Mouse (Mus musculus): ENCODE results near the gene Mrpl21. TPM values are rescaled to one million over a fixed set of nuclear protein-coding genes. Genes with fewer than 3 reads are reported as not detected.
A peak's percentile ranks its signal among the peaks of the same experiment; 100 is the strongest.

Gene Mrpl21
- total RNA-seq, 2 experiments from 2014 or later, result 52.2 to 57.4 TPM

DNA sequence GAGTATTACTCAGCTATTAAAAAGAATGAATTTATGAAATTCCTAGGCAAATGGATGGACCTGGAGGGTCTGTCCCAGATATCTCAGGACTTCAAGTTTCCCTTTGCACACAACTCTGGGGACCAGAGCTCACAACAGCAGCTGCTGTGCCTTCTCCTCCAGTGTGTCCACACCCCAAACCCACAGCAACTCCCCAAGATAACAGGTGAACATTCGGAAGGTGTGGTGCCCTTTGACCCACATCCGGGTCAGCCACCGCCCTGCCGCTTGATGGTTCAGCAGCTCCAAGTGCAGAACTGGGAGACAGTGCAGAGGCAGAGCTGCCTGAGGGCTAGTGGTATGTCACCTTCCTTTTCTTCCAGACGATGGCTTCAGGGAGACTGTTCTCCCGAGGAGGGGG, 12.5 kb downstream of the Mrpl21 start:
- DNase-seq (ENCODE audit: low spot score in 2 of 2), result no peak

DNA sequence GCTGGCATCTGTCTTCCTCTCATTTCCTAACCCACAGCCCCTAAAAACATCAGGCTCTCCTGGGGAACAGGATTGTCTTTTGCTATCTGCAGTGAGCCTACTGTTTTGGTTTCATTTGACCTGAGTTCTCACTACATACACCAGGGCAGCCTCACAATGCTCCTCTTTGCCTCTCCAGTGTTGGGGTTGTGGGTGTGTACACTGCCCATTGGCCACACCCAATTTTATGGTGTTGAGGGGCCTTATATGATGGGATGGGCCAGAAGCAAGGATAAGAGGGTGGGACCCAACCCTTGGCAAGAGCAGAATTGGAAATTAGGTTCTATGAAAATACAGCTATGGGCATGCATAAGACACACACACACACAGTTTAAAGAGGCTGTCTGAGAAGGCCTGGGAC, 14.3 kb downstream of the Mrpl21 start:
- no peak for DNase-seq (ENCODE audit: low spot score in 2 of 2)

DNA sequence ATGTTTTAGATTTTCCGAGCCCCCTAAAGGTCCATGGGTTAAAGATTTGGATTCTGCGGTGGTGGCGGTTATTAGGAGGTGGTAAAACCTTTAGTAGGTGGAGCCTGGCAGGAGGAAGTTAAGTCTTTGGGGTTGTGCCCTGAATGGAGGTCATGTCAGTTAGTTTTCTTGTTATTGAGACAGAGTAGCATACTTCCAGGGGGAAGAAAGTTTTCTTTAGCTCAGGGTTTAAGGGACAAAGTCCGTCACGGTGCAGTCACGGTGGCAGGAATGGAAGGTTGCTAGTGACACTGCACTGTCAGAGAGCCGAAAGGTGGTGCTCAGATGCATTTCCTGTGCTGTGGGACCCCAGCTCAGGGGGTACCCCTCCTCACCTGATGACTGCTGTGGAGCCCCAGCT, 15.1 kb downstream of the Mrpl21 start:
- DNase-seq (ENCODE audit: low spot score in 2 of 2), result no peak

DNA sequence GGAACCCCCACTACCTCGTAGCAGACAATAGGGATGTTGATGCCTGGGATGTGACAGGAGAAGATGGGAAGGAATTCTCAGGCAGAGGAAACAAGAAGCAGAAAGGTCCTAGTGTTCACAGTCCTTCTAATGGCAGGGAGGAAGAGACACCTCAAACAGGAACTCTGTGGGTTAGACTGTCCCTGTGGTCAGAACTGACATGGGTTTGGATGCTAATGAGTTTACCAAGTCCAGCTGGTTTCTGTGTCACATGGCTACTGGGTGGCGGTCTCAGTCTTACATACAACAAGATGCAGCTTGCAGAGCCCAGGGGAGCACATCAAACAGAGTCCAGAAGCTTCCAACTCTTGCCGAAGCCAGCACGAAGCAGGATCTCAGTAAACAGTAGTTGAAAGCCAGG, 21.3 kb downstream of the Mrpl21 start:
- DNase-seq (ENCODE audit: low spot score in 2 of 2), result no peak

DNA sequence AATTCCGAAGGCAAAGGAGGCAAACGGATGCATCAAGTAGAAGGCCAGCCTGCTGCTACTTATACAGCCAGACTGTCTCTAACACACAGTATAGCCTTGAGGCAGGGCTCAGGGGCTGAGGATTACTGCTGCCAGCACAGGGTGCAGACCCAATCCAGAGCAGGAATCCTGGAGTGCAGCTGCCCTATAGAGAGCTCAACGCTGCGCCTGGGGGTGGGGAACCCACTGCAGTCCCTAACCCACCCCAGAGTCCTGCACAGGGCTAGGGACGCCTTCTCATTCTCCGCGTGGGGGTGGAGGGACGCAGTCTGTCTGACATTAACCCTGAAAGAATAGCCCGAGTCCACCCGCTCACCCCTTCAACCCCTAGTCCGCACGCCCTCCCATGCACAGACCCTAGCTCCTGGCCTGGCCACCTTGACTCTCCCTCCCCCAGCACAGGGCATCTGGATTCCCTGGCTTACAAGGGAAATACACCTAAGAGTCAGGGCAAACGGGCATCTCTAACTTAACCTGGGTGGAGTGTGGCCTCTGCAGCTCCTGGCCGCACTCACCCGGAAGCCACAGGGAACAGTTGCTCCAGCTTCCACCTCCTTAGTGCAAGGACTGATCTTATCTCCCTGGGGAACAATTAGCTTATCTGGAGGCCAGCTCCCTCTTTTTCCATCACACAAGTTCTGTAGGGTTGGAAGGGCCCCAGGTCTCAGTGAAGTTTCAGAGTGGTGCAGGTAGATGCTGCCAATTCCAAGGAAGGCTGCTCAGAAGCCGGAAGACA, 24.7 kb downstream of the Mrpl21 start:
- no peak for DNase-seq (ENCODE audit: low spot score in 2 of 2)

DNA sequence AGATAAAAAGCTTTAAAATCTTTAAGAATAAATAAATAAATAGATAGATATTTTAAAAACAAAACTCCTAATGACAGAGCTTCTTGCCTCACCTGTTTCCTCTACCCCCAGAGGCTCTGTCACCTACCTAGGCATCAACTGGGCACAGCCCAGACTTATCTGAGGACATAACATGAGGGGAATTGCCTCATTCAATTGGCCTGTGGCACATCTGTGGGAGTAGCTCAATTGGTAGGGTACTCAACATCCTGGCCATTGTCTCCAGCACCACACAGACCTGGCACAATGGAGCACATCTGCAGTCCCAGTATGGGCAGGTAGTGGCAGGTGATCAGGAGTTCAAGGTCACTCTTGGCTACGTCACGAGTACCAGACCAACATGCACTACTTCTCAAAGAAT, 36.6 kb downstream of the Mrpl21 start:
- no peak for DNase-seq (ENCODE audit: low spot score in 2 of 2)

DNA sequence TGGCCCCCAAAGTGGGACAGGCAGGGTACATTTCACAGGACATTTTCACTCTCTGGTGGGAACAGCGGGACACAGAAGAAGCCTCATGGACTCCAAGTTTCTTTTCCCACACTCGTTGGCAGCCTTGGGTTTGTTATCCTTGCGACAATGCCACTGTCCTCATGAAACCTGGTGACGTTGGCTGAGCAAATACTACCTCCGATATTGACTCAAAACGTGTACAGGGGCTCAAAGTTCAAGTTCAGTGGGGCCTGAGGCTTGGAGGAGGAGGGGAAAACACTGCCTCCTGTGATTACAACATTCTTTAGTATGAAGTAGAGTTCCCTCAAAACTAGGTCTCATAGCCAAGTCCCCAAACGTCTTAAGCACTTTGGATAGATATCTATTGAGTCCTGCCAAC, 37.4 kb downstream of the Mrpl21 start:
- DNase-seq (ENCODE audit: low spot score in 2 of 2), result no peak

DNA sequence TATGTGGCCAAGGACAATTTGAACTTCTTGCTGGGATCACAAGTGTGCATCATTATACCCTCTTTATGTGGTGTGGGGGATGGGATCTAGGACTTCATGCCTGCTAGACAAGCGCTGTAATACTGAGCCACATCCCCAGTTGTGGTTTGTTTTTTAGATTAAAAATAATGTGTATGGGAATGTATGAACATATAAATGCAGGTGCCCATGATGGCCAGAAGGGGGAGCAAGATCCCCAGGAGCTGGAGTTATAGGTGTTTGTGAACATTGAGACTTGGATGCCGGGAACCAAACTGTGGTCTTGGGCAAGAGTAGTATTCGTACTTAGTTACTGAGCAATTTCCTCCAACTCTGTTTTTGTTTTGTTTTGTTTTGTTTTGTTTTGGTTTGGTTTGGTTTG, 38.1 kb downstream of the Mrpl21 start:
- no peak for DNase-seq (ENCODE audit: low spot score in 2 of 2)

DNA sequence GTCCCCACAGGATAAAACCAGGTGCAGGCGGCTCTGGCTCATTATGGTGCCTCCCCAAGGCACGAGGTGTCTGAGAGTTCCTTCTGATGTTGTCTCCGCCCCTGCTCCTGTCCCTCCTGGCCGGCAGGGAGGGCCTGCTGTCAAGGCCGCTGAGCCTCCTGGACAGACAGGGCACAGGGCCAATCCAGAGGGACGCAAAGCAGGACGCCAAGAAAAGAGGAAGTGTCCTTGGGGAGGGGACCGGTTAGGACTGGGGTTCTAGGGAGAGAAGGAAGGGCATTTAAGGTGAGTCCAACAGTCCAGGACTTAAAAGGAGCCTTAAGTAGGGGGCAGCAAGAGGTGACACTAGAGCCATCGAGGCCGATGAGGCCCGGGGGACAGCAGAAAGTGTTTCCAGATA, 38.9 kb downstream of the Mrpl21 start:
- no peak for DNase-seq (ENCODE audit: low spot score in 2 of 2)

DNA sequence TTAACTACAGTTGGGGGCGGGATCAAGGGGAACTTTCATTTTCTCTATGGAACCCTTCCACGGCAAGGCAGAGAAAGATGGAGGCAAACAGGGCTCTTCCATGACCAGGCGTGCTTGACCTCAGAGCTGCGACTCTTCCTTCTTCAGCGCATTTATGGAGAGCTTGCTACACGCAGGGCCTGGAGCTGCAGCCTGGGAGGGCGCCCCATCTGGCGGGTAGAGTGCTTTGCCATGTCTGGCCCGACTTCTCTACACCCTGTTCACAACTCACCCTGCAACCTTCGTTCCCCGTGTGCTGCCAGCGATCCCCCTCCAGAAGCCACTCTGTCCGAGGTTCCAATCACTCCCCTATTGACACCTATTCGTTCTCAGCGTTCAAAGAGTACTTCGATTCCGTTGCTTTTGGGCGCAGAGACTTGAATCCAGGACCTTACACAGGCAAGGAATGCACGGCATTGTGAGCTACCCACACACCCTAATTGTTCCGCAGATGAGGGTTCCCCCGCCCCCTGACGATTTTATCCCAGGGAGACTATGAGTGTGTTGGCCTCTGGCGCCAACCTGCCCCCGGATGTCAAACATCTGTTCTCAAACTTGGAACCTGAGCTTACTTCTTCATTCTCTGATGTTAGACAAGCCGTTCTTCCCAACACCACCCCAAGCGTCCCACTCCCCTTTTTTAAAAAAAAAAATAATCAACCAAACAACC, 39.7 kb downstream of the Mrpl21 start, which contains the start of gene Cpt1a:
Gene Cpt1a, plus strand, starts transcription at position 74 of the 709 bp plus-strand sequence.
- DNase-seq (ENCODE audit: low spot score in 2 of 2), result peak in 1 of 2 experiments; percentile 29

DNA sequence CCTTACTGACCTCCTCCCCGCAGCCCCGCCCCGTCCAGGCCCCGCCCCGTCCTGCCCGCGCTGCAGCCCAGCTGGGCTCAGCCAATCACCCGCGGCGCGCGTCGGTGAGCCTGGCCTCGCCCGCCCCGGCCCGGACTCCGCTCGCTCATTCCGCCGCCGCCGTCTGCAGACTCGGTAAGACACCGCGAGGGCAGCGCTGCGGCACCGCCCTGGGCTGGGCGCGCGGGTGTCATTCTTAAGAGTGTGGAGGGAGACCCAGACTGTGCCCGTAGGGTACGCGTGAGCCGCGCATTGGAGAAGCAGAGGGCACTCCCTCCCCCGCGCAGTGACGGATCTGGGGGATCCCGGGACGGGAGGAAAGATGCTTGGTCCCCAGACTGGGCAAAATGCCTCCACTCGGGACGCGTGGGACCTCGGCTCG, 40.5 kb downstream of the Mrpl21 start:
- peak; percentile 62 for DNase-seq (ENCODE audit: low spot score in 2 of 2)

DNA sequence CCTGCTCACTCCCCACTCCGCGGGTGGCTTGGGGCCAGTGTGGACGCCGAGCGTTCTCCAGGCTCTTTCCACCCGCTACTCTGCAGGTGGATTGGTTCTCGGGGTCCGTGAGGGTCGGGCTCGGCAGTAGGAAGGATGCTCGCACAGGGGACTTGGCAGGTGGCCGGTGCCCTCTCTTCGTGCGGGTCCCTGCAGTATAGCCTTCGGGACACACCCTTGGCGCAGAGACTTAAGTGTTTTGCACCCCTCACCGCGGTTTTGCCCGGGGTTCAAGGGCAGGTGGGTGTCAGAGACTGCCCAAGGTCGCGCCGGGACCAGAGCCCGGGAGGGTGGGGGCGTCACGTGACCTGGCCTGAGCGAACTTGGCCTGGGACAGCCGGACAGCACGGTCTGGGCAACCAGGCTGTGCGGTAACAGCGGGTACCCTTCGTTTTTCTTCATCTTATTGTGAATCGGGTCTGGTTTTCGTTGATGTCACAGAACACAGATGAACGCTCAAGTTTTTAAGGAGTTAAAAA, 41.1 kb downstream of the Mrpl21 start:
- DNase-seq (ENCODE audit: low spot score in 2 of 2), result peak; percentile 25 to 33

DNA sequence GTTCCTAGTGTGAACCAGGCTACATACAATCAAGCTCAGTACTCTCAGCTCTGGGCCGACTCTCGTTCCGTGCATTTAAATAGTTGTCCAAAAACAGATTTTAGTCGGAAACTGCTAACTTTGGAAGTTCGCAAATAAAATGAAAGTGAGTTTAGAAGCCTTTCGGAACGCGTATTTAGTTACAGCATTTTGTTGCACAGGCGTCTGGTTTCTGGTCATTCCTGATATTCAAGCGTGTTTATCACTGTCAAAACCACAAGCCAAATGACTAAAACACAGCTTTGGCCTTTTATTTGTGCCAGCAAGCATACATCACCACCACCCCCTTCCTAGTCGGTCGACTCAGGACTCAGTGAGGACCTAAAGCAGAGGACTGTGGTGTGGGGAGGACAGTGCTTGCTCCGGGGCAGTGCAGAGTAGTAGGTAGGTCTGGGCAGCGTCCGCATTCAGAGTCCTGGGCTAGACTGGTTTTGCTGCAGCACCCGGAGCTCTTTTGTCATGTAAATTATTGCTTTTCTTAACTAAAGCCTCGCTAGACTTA, 41.6 kb downstream of the Mrpl21 start:
- no peak for DNase-seq (ENCODE audit: low spot score in 2 of 2)

DNA sequence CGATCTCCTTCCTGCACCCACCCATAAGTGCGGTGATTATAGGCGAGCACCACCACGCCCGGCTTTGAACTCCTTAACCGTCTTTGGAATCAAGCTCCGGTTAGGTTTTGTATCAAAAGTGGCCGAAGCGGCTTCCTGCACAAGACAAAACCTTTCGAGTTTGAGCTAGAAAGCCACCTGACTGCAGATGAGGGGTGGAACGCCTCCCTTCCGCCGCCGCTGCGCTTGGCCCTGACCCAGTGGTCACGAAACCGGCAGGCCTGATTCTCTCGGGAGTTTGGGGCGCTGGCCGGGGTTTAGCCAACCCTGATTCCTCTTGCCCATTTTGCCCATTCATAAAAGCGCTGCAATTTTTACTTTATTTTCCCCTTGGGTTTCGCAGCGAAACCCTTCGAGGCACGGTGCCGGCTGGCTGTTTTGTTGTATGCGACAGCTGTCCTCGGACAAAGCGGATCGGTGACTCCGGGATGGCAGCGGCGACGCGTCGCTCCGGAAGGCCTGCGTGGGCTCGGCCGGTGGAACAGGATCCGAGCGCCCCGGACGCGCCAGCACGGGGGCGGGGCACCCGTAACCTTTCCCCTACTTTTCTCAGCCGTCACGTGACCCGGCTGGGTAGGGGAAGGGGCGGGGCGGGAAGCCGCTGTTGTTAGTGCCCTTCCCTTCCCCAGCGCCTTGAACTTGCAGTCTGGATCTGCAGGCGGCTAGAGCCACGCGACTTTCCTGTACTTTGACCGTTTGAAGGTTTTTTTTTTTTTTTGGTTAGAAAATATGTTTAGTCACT, 42.4 kb downstream of the Mrpl21 start:
- peak; percentile 66 to 84 for DNase-seq (ENCODE audit: low spot score in 2 of 2)

DNA sequence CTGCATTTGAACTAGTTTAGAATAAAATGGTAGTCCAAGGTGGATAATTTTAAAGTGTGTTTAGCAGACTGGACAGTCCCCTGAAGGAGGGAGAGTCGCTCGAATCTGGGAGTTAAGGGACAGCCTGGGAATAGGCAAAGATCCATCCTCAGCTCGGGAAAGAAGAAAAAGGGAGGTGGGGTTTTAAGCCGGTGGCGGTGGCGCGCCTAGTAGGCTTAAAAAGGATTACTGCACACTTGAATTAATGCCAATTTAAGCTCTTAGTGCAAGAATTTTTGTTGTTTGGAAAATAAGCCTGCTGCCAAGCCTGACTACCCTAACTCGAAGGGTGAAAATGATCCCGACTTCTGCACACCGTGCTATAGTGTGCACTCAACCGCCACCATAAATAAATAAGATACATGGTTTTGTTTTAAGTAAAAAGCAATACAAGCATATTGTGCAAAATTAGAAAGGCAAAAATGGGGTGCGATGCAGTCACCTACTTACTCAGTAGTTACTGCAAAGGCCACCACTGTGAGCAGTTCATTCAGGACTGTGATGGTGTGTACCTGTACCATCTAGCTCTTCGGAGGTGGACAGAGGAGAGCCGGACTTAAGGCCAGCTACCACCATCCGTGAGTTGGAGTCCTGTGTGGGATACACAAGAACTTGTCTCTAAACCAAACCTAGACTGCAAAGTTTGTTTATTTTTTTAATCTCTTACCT, 43.2 kb downstream of the Mrpl21 start:
- DNase-seq (ENCODE audit: low spot score in 2 of 2), result no peak

DNA sequence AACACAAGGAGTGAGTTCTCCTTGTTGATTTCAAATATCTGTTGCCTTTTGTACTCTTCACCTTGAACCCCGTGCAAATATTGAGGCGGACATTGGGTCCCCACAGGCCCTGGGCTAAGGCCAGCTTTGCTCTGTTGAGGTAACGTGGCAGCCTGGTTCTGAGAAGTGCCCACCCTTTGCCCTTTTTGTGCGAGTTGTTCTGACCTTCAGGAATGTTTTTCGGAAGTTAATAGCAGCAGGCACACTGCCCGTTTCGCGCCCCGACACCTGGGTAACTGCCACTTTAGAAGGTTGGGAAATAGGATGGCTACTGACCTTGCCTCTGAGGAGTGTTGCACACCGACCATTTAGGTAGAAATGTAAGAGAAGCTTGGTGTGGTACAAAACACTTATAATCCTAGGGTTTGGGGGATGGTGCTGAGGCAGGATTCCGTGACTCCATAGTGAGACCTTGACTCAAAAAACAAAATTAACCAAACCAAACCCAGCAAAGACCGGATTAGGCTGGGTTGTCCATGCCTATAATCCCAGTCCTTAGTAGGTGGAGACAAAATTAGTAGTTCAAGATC, 43.9 kb downstream of the Mrpl21 start:
- no peak for DNase-seq (ENCODE audit: low spot score in 2 of 2)

DNA sequence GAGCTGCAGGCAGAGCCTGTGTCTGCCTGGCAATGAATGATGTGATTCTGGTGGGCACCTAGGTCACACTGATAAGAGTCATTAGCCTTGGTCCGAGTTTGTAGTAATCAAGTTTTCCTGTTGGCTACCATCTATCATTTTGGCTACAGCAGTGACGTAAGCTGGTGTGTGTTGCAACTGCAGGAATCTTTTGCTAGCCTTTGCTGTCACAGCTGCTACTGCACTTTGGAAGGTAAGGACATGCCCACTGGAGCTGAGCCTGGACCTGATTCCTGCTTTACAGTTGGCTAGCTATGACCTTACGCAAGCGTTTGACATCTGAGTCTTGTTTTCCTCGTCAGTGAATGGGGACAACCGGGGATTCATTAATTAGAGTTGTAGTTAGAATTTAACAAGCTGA, 50.5 kb downstream of the Mrpl21 start:
- no peak for DNase-seq (ENCODE audit: low spot score in 2 of 2)

DNA sequence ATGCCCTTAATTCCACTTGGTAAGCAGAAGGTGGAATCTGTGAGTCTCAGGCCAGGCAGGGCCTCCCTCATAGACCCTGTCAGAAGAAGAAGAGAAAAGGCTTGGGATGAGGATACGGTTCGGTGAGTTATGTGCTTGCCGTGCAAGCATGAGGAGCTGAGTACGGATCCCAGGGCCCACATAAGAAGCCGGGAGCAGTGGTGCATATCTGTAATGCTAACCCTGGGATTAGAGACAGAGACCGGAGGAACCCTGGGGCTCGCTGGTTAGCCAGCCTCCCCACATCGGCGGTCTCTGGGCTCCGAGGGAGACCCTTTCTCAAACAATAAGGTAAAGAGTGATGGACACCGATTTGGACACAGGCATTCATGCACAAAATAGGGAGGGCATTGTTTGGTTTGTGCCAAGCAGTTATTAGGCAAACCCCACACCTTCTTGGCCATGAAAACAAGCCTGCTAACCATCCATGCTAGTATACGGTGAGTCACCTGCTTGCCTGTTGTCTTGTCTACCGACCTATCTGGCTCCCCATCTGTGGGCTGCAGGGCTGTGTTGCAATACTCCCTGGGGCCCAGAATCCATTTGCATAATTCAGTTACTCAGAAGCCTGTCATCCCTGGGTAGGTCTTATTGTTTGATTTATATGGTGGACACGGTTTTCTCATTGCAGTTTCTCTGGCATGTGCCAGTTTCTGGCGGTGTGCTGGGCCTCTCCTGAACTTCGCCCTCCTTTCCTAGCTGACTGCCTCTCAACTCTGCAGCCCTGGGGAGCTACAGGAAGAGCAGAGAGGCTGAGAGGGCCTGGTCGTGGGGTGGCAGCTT, 51.2 kb downstream of the Mrpl21 start:
- DNase-seq (ENCODE audit: low spot score in 2 of 2), result no peak

DNA sequence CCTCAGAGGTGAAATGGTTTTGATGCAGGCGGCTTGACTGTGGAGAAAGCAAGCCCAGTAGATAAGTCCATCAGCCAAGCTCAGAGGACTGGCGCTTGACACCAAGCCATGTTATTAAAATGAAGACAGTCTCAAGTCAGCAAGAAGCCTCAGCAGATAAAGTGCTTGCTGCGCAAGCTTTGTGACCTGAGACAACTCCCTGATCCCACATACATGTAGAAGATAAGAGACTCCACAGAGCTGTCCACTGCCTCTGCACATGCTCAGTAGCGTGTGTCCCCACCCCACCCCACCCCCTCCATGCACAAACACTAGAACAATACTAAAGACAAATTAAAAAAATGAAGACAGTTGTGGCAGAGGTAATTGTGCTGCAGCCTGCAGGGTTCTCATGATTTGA, 51.8 kb downstream of the Mrpl21 start:
- no peak for DNase-seq (ENCODE audit: low spot score in 2 of 2)

DNA sequence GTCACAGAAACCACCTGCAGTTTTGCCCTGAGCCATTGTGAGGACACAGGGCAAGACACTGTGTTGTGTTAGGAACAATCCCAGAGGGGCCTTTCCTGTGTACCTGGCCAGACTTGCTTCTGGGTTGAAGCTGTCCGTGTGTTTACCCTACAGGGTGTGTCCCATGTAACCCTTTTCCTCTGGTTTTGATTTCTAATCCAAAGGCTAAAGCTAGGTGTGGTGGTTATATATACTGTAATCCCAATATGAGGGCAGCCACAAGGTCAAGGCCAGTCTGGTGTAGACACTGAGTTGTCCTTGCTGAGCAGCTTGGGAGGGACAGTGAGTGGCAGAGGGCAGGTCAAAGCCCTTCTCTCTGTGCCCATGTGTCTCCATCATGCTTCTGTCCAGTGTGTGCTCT, 53.2 kb downstream of the Mrpl21 start:
- no peak for DNase-seq (ENCODE audit: low spot score in 2 of 2)

All from layer of hippocampus, postnatal 14 days (tissue).